Mouse (Mus musculus) heart, embryonic 14.5 days (tissue): Measurements from ENCODE around the gene Esrra. TPM values are rescaled to one million over a fixed set of nuclear protein-coding genes. Genes with fewer than 3 reads are reported as not detected.
"Not testable (repeated sequence)": the region's sequence is repeated elsewhere in the genome, so short reads cannot be mapped to it uniquely, and the experiment has no call there.

Source experiments
- ATAC-seq: fragments of 200-750 bp; cut with Nextera tagmentation; 2 replicates; pipeline ENCODE4 v1.8.0; 2017; ENCODE audit warnings: low read depth, moderate TSS enrichment; ENCODE audit not compliant: insufficient number of reproducible peaks, insufficient read depth, low FRiP score
- H3K27ac ChIP-seq, 2 experiments: fragments of 200-500 bp in 1 of 2; fragments of 300-500 bp in 1 of 2; sonication (generic) in 1 of 2; replicated peaks in 1 of 2; 2 replicates each; pipeline ENCODE4 v1.5.1; 2012 to 2014; ENCODE audit warnings: low read depth in 2 of 2, low read length in 2 of 2, control low read depth in 1 of 2, mild to moderate bottlenecking in 1 of 2, mixed read lengths in 1 of 2; ENCODE audit not compliant: control insufficient read depth in 1 of 2, insufficient read depth in 1 of 2
- H3K27me3 ChIP-seq: fragments of 300-500 bp; sonication (generic); 2 replicates; pipeline ENCODE4 v1.6.1; 2014; ENCODE audit warnings: mild to moderate bottlenecking, low read length, control low read depth; ENCODE audit not compliant: control insufficient read depth, insufficient read depth
- H3K36me3 ChIP-seq: fragments of 300-500 bp; sonication (generic); 2 replicates; pipeline ENCODE4 v1.6.1; 2014; ENCODE audit warnings: mild to moderate bottlenecking, control low read depth, low read length, mixed read lengths; ENCODE audit not compliant: control insufficient read depth, insufficient read depth
- H3K4me1 ChIP-seq, 2 experiments: fragments of 200-500 bp in 1 of 2; fragments of 300-500 bp in 1 of 2; sonication (generic) in 1 of 2; 2 replicates each; pipeline ENCODE4 v1.6.1; 2012 to 2014; ENCODE audit warnings: low read length in 2 of 2, control low read depth in 1 of 2, mixed read lengths in 1 of 2; ENCODE audit not compliant: control insufficient read depth in 2 of 2, insufficient read depth in 2 of 2
- H3K4me2 ChIP-seq: fragments of 300-500 bp; sonication (generic); 2 replicates; pipeline ENCODE4 v1.6.1; 2014; ENCODE audit warnings: mild to moderate bottlenecking, low read length
- H3K4me3 ChIP-seq, 2 experiments: fragments of 200-500 bp in 1 of 2; fragments of 300-500 bp in 1 of 2; sonication (generic) in 1 of 2; 2 replicates each; pipeline ENCODE4 v1.5.1; 2012 to 2014; ENCODE audit warnings: low read length in 2 of 2, mild to moderate bottlenecking in 2 of 2, control low read depth in 1 of 2, low read depth in 1 of 2, moderate library complexity in 1 of 2; ENCODE audit not compliant: control insufficient read depth in 1 of 2, insufficient read depth in 1 of 2
- H3K9ac ChIP-seq: fragments of 300-500 bp; sonication (generic); 2 replicates; pipeline ENCODE4 v1.6.1; 2014; ENCODE audit warnings: mild to moderate bottlenecking, low read length
- H3K9me3 ChIP-seq: fragments of 300-500 bp; sonication (generic); 2 replicates; pipeline ENCODE4 v1.6.1; 2016; ENCODE audit warnings: low read length, control low read depth; ENCODE audit not compliant: control insufficient read depth
- WGBS: fragments of 180-500 bp; shearing (Covaris S2); extraction: QIAGEN DNeasy Blood & Tissue Kit; methylation state at CpG from one replicate; pipeline ENCODE4 v1.1.7; 2014; 5-methylcytosine and 5-hydroxymethylcytosine counted together
- polyA plus RNA-seq: library from polyadenylated mRNA; unstranded; fragments of >200 nt; fragmentation: Nextera tagmentation; extraction: Ambion mirVana; gene quantifications from 2 replicates; pipeline ENCODE4 v1.2.1, GENCODE M21; 2014

The Esrra gene
- polyA plus RNA-seq, 1 experiment from 2014 or later, result 18.0 TPM

GRCm38 (mm10) chr19:6904846-6905245 is 16.8 kb downstream of the Esrra start:
- ATAC-seq, result no peak

DNA sequence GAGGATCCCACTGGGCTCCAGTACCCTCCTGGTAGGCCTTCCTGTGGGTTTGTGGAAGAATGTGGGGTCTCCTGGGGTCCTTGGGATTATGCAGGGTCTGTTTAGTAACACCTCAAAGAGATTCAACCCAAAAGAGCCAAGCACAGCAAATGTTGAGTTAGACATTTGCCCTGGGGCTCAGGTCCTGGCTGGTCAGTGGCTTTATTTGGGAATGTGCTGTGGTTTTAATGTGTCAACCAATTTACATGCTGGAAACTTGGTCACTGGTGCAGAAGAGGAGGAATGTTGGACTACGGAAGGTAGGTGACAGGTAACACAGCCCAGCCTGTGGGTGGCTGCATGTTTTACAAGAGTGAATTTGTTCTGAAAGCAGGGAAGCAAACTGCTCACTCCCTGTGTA is 18.6 kb downstream of the Esrra start:
- H3K27me3 ChIP-seq, result no peaks in the 10 kb centered on the region
- no peak for ATAC-seq
- no peak overlapping the region for H3K4me2 ChIP-seq
- H3K4me1 ChIP-seq, result peaks cover 2 to 7% of the 10 kb centered on the region in 2 experiments
- no peak overlapping the region for H3K9ac ChIP-seq
- H3K4me3 ChIP-seq, result no peak overlapping the region
- H3K27ac ChIP-seq, result no peak overlapping the region
- WGBS, result 89% methylated on average over 1 of the region's 1 CpGs
- peaks cover 30% of the 10 kb centered on the region for H3K36me3 ChIP-seq
- H3K9me3 ChIP-seq, result peaks cover 3% of the 10 kb centered on the region; the same call in 1 of the 2 replicates

More at GRCm38 (mm10) chr19:6904846-6905245, 16.8 kb downstream of the Esrra start:
- Histone ChIP-seq H3K36me3 (peaks cover 30% of the 10 kb centered on the region), H3K4me2 (no peak overlapping the region), H3K9ac (no peak overlapping the region), H3K9me3 (peaks cover 3% of the 10 kb centered on the region; the same call in 1 of the 2 replicates), H3K4me3 (no peak overlapping the region), H3K27ac (no peak overlapping the region), H3K4me1 (peaks cover 6 to 17% of the 10 kb centered on the region in 2 experiments), H3K27me3 (no peaks in the 10 kb centered on the region)
- 81% methylated on average over 2 of the region's 2 CpGs for WGBS

DNA sequence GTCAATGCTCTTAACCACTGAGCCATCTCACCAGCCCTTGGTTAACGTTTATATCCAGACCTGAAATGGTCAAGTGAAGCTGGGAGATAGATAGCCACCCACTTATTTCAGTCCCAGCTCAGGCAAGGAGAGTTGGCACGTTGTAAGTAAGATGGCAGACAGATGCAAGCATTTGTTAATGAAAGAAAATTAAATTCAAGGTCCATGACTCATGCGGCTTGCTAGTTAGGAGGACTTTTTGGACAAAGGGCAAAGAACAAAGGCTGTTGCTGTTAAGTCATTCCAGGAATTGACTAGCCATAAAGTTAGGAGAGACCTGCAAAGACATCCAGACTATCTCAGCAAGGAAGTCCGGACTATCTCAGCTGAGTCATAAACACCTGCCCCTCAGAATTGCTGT is 22.0 kb downstream of the Esrra start:
- Histone ChIP-seq H3K27me3 (no peaks in the 10 kb centered on the region), H3K4me2 (no peak overlapping the region), H3K27ac (no peak overlapping the region), H3K9me3 (peaks cover 7% of the 10 kb centered on the region; the same call in 1 of the 2 replicates), H3K4me3 (no peak overlapping the region), H3K36me3 (peaks cover 3% of the 10 kb centered on the region; the same call in 1 of the 2 replicates), H3K4me1 (no peaks in the 10 kb centered on the region), H3K9ac (no peak overlapping the region)
- no peak for ATAC-seq
- WGBS, result 80% methylated on average over 4 of the region's 4 CpGs

GRCm38 (mm10) chr19:6895608-6896305 is 25.9 kb downstream of the Esrra start:
- WGBS, result 77% methylated on average over 18 of the region's 18 CpGs
- not testable (repeated sequence) for H3K9me3 ChIP-seq, H3K36me3 ChIP-seq, ATAC-seq, H3K4me2 ChIP-seq, H3K4me1 ChIP-seq, H3K27me3 ChIP-seq, H3K9ac ChIP-seq, H3K27ac ChIP-seq, H3K4me3 ChIP-seq

DNA sequence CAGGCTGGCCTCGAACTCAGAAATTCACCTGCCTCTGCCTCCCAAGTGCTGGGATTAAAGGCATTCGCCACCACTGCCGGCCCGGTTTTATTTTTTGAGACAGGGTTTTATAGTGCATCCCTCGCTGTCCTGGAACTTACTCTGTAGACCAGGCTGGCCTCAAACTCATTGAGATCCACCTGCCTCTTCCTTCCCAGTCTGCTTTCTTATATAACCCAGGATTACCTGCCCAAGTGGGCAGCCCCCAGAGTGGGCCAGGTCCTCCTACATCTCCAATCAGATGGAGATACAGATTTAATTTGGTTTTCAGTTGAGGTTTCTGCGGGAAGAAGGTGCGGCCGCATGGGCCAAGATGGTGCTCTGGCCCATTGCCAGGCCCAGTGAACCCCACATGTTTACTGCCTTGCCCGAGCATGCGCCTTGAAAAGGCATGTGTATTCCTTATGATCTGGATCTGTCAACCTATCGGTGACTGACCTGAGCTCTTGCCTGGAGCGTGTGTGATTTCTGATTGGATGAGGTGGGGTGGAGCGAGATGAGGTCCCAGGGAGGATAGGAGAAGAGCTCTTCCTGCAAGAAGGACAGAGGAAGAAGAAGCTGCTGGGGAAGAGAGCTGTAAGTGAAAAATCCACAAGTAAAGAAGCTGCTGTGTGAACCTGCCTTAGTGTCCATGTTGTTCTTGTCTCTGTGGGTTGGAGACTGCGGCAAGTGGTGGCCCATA is 27.7 kb downstream of the Esrra start:
- no peak for ATAC-seq
- H3K27ac ChIP-seq, result no peak overlapping the region
- no peaks in the 10 kb centered on the region for H3K4me1 ChIP-seq
- no peaks in the 10 kb centered on the region for H3K36me3 ChIP-seq
- H3K27me3 ChIP-seq, result no peaks in the 10 kb centered on the region
- no peak overlapping the region for H3K9ac ChIP-seq
- H3K4me3 ChIP-seq, result no peak overlapping the region
- H3K9me3 ChIP-seq, result peaks cover 6% of the 10 kb centered on the region; the same call in 1 of the 2 replicates
- no peak overlapping the region for H3K4me2 ChIP-seq
- 90% methylated on average over 14 of the region's 14 CpGs for WGBS

DNA sequence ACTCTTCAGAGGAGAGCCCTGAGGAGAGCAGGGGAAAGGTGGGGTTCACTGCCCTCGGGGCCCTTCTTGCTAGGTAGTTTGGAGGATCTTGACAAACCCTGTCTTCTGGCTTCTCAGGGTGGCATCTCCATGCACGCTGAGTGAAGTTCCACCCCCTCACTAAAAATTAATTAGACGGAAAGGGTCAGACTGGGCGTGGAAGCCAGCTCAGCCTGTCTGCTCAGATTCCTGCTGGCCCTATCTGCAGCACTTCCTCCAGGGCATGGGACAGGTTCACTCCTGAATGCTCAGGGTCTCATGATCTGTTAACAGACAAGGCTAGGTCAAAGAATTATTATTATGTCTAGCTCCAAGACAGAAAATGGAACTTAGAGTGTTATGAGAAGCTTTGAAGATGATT is 29.1 kb downstream of the Esrra start:
- WGBS, result 46% methylated on average over 4 of the region's 4 CpGs
- Histone ChIP-seq H3K9me3 (peaks cover 6% of the 10 kb centered on the region; the same call in 1 of the 2 replicates), H3K4me2 (no peak overlapping the region), H3K4me1 (no peaks in the 10 kb centered on the region), H3K9ac (no peak overlapping the region), H3K4me3 (no peak overlapping the region), H3K36me3 (no peaks in the 10 kb centered on the region), H3K27ac (no peak overlapping the region), H3K27me3 (no peaks in the 10 kb centered on the region)
- ATAC-seq, result no peak

- Histone ChIP-seq H3K4me2 (no peak overlapping the region), H3K36me3 (no peaks in the 10 kb centered on the region), H3K4me3 (no peak overlapping the region), H3K27ac (no peak overlapping the region), H3K27me3 (no peaks in the 10 kb centered on the region), H3K4me1 (no peaks in the 10 kb centered on the region), H3K9me3 (no peaks in the 10 kb centered on the region), H3K9ac (no peak overlapping the region)
- ATAC-seq, result no peak
- 81% methylated on average over 4 of the region's 4 CpGs for WGBS
Measured at GRCm38 (mm10) chr19:6877965-6878364, 43.6 kb downstream of the Esrra start.
